Mouse (Mus musculus): ENCODE results near the gene Dennd2a.
A peak's percentile ranks its signal among the peaks of the same experiment; 100 is the strongest.
"Not testable (repeated sequence)": the region's sequence is repeated elsewhere in the genome, so short reads cannot be mapped to it uniquely, and the experiment has no call there.

The Dennd2a gene

DNA sequence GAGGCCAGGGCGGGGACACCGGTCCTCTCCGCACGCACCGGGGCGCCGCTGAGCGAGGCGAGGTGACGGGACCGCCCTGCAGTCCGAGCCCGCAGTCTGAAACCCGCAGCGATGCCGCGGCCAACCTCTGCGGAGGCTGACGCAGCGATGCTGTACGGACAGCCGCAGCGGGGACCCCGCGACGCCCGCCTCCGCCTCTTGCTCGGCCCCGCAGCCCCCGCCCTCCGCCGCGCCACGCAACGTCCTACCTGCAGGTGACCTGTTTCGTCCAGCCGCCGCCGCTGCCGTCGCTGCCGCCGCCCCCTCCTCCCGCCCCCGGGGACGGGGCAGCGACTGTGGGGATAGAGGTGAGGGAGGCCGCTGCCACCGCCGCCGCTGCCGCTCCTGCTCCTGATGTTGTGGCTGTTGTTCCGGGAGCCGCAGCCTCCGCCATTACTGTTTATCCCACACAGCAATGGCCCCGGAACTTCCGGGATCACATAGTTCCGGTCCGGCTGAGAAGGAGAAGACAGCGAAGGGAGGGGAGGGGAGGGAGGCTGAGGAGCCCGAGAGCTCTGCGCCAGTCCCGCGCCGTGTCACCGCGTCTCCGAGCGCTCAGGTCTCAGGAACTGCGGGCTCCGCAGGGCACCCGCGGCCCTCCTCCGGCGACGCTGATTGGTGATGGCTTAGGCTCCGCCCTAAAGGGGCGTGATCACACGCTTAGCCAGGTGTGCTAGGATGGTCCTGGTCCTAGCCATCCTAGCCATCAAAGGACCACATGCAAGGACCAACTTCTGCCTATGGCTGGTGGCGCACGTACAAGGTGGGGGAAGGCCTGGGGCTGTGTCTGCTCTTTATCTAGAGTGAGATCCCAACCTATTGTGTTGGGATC, 137.6 kb downstream of the Dennd2a start, which contains the start of gene Mkrn1:
Mkrn1 (minus strand) TSS at position 612 of the 871 bp plus-strand sequence.
- DNase-seq (ENCODE audit: low read depth, low spot score), result peak; percentile 97

DNA sequence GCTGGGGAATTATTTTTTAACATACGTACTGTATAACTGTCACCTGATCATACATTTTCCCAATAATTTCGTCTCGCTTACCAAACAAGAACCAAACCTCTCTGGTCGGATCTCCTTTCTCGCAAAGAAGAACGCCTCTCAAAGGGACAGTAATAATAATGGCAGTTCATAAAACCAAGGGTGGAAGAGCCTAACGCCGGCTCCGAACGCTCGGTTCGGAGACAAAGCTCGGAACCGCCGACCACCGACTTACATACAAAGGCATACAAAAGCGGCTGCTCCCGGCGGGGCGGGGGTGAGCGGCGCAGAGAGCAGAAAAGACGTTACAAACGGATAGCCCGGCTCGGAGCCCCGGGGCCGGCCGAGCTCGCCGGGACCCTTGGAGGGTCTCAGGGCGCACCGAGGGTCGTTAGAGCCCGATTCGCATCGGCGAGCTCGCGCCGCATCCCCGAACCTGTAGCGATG, 138.2 kb downstream of the Dennd2a start:
- no peak for DNase-seq (ENCODE audit: low read depth, low spot score)

DNA sequence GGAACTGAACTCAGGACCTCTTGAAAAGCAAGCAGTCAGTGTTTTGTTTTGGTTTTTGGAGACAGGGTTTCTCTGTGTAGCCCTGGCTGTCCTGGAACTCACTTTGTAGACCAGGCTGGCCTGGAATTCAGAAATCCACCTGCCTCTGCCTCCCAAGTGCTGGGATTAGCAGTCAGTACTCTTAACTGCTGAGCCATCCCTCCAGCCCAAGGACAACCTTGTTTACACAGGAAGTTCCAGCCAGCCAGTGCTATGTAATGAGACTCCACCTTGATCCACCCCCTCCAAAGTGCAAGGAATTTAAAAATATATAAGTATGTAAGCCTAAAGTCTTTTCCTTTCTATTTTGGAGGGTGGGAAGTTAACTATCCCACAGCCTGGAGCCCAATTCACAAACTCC, 141.0 kb downstream of the Dennd2a start:
- not testable (repeated sequence) for DNase-seq (ENCODE audit: low read depth, low spot score)

DNA sequence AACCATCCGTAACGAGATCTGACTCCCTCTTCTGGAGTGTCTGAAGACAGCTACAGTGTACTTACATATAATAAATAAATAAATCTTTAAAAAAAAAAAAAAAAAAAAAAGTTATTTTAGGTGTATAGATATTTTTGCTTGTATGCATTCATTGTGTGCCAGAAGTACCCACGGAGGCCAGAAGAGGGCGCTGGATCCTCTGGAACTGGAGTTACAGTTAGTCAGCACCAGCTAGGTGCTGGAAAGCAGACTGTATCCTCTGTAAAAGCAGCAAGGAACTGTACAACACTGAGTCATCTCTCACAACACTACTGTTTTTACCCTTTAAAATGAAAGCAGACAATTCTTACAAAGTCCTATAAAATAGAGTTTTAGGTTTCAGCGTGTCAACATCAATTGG, 141.9 kb downstream of the Dennd2a start:
- peak; percentile 85 for DNase-seq (ENCODE audit: low read depth, low spot score)

DNA sequence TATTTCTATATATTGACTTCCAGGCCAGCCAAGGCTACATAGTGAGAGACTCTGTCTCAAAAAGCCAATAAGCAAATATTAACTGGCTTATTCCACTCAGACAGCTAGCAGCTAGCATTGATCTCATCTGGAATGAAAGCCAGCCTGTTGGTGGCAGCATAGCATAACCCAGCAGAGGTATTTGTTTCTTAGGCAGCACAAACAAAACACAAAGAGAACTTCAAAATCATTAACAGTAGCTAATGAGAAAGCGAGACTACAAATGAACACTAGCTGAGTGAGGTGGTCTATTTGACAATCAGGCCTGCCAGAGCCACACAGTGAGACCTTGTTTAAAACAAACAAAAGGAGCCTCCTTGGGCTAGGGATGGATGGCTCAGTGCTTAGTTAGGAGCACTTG, 143.6 kb downstream of the Dennd2a start:
- DNase-seq (ENCODE audit: low read depth, low spot score), result peak; percentile 66

Data from brain, adult 2 months (tissue).